Mouse (Mus musculus) CH12.LX (cell line): ENCODE results near the gene Slc25a38. TPM values are rescaled to one million over a fixed set of nuclear protein-coding genes. Genes with fewer than 3 reads are reported as not detected.
A peak's percentile ranks its signal among the peaks of the same experiment; 100 is the strongest.

Experiments
- DNase-seq: peaks from one replicate; pipeline ENCODE4 v3.0.0-alpha.2; 2013; ENCODE audit errors: extremely low read depth
- H3K27ac ChIP-seq: 2 replicates; pipeline ENCODE4 v1.5.1; 2012; ENCODE audit warnings: low read depth, mild to moderate bottlenecking, control low read depth, moderate library complexity; ENCODE audit not compliant: insufficient read depth
- H3K27me3 ChIP-seq: replicated peaks from 2 replicates; pipeline ENCODE3; 2012; ENCODE audit warnings: inconsistent platforms
- H3K36me3 ChIP-seq, 2 experiments: replicated peaks in 1 of 2; 2 replicates each; pipeline versions ENCODE3 to v1.6.1; 2012; ENCODE audit warnings: inconsistent platforms in 1 of 2, low read length in 1 of 2, mild to moderate bottlenecking in 1 of 2, mixed read lengths in 1 of 2, moderate library complexity in 1 of 2; ENCODE audit not compliant: control insufficient read depth in 1 of 2, insufficient read depth in 1 of 2
- H3K4me1 ChIP-seq, 2 experiments: 2 replicates each; pipeline ENCODE4 v1.6.1; 2012; ENCODE audit warnings: inconsistent platforms in 1 of 2, moderate library complexity in 1 of 2; ENCODE audit not compliant: insufficient read depth in 2 of 2, control insufficient read depth in 1 of 2
- H3K4me2 ChIP-seq: 2 replicates; pipeline ENCODE4 v1.6.1; 2012; ENCODE audit warnings: low read depth, mild to moderate bottlenecking, control low read depth; ENCODE audit not compliant: poor library complexity, insufficient read depth, severe bottlenecking
- H3K4me3 ChIP-seq, 3 experiments: fragments of 150-350 bp in 1 of 3; sonication (generic) in 1 of 3; replicated peaks in 1 of 3; 2 replicates each; pipeline versions ENCODE3 to v1.5.1; 2011 to 2012; ENCODE audit warnings: low read depth in 2 of 3, low read length in 2 of 3, mild to moderate bottlenecking in 2 of 3, moderate library complexity in 2 of 3, control low read depth in 1 of 3, improper control_type of control experiment in 1 of 3, inconsistent platforms in 1 of 3, mixed read lengths in 1 of 3; ENCODE audit not compliant: poor library complexity in 1 of 3
- H3K79me2 ChIP-seq: replicated peaks from 2 replicates; pipeline ENCODE4 v1.6.1; 2012; ENCODE audit warnings: mild to moderate bottlenecking, moderate library complexity; ENCODE audit not compliant: control insufficient read depth, poor library complexity, insufficient read depth, severe bottlenecking; ENCODE audit errors: extremely low read depth
- H3K9ac ChIP-seq: 2 replicates; pipeline ENCODE4 v1.6.1; 2012; ENCODE audit warnings: low read depth, mild to moderate bottlenecking, control low read depth, moderate library complexity; ENCODE audit not compliant: insufficient read depth
- H3K9me3 ChIP-seq: replicated peaks from 2 replicates; pipeline ENCODE3; 2012; ENCODE audit warnings: low read length, inconsistent platforms, mixed read lengths
- BHLHE40 ChIP-seq: IDR thresholded peaks from 2 replicates; pipeline ENCODE4 v1.6.1; 2011; ENCODE audit warnings: mild to moderate bottlenecking, low read depth, low read length, improper control_type of control experiment
- CHD2 ChIP-seq: IDR thresholded peaks from 2 replicates; pipeline ENCODE4 v1.6.1; 2011; ENCODE audit warnings: low read length, improper control_type of control experiment
- CTCF ChIP-seq, 2 experiments: IDR thresholded peaks in 1 of 2; conservative IDR thresholded peaks in 1 of 2; 2 replicates each; pipeline ENCODE4 v1.5.1; 2011 to 2012; ENCODE audit warnings: low read depth in 2 of 2, low read length in 2 of 2, improper control_type of control experiment in 1 of 2, inconsistent platforms in 1 of 2, mild to moderate bottlenecking in 1 of 2, moderate library complexity in 1 of 2
- E2F4 ChIP-seq: IDR thresholded peaks from 2 replicates; pipeline ENCODE4 v1.6.1; 2011; ENCODE audit warnings: low read depth, low read length, improper control_type of control experiment; ENCODE audit not compliant: insufficient replicate concordance
- ELF1 ChIP-seq: IDR thresholded peaks from 2 replicates; pipeline ENCODE4 v1.6.1; 2014; ENCODE audit warnings: low read depth, mild to moderate bottlenecking, inconsistent platforms, low read length, improper control_type of control experiment
- EP300 ChIP-seq: IDR thresholded peaks from 2 replicates; pipeline ENCODE4 v1.6.1; 2011; ENCODE audit warnings: low read length, improper control_type of control experiment
- ETS1 ChIP-seq: conservative IDR thresholded peaks from 2 replicates; pipeline ENCODE4 v1.6.1; 2012; ENCODE audit warnings: low read depth, mild to moderate bottlenecking, inconsistent platforms, low read length, improper control_type of control experiment, moderate library complexity
- GABPA ChIP-seq: IDR thresholded peaks from 2 replicates; pipeline ENCODE4 v1.6.1; 2012; ENCODE audit warnings: low read depth, low read length, improper control_type of control experiment, inconsistent platforms; ENCODE audit not compliant: insufficient replicate concordance
- HCFC1 ChIP-seq: IDR thresholded peaks from 2 replicates; pipeline ENCODE4 v1.6.1; 2012; ENCODE audit warnings: low read depth, mild to moderate bottlenecking, inconsistent platforms, low read length, improper control_type of control experiment
- IRF4 ChIP-seq: IDR thresholded peaks from 2 replicates; pipeline ENCODE4 v1.6.1; 2014; ENCODE audit warnings: low read depth, mild to moderate bottlenecking, inconsistent platforms, low read length, improper control_type of control experiment
- KAT2A ChIP-seq: IDR thresholded peaks from 2 replicates; pipeline ENCODE4 v1.6.1; 2012; ENCODE audit warnings: low read length, improper control_type of control experiment, inconsistent platforms; ENCODE audit not compliant: insufficient replicate concordance
- MAX ChIP-seq: IDR thresholded peaks from 2 replicates; pipeline ENCODE4 v1.6.1; 2011; ENCODE audit warnings: low read length, improper control_type of control experiment
- MAZ ChIP-seq: IDR thresholded peaks from 2 replicates; pipeline ENCODE4 v1.6.1; 2012; ENCODE audit warnings: low read depth, mild to moderate bottlenecking, inconsistent platforms, low read length, improper control_type of control experiment, moderate library complexity
- MEF2A ChIP-seq: IDR thresholded peaks from 2 replicates; pipeline ENCODE4 v1.6.1; 2014; ENCODE audit warnings: low read depth, mild to moderate bottlenecking, inconsistent platforms, low read length, improper control_type of control experiment, borderline replicate concordance
- MXI1 ChIP-seq: IDR thresholded peaks from 2 replicates; pipeline ENCODE4 v1.6.1; 2011; ENCODE audit warnings: mild to moderate bottlenecking, low read depth, low read length, improper control_type of control experiment
- MYC ChIP-seq: IDR thresholded peaks from 2 replicates; pipeline ENCODE4 v1.6.1; 2011; ENCODE audit warnings: low read depth, mild to moderate bottlenecking, improper control_type of control experiment, low read length
- NELFE ChIP-seq: IDR thresholded peaks from 2 replicates; pipeline ENCODE4 v1.6.1; 2011; ENCODE audit warnings: low read depth, low read length, improper control_type of control experiment
- NRF1 ChIP-seq: IDR thresholded peaks from 2 replicates; pipeline ENCODE4 v1.6.1; 2014; ENCODE audit warnings: low read depth, mild to moderate bottlenecking, inconsistent platforms, low read length, improper control_type of control experiment, moderate library complexity
- PAX5 ChIP-seq: IDR thresholded peaks from 2 replicates; pipeline ENCODE4 v1.6.1; 2012; ENCODE audit warnings: low read length, inconsistent platforms, mixed read lengths
- POLR2AphosphoS2 ChIP-seq: IDR thresholded peaks from 2 replicates; pipeline ENCODE4 v1.6.1; 2011; ENCODE audit warnings: low read depth, low read length, improper control_type of control experiment
- RAD21 ChIP-seq: IDR thresholded peaks from 2 replicates; pipeline ENCODE4 v1.6.1; 2011; ENCODE audit warnings: low read depth, mild to moderate bottlenecking, low read length, improper control_type of control experiment, moderate library complexity
- RCOR1 ChIP-seq: conservative IDR thresholded peaks from 2 replicates; pipeline ENCODE4 v1.6.1; 2012; ENCODE audit warnings: low read depth, mild to moderate bottlenecking, inconsistent platforms, low read length, improper control_type of control experiment
- SMC3 ChIP-seq: IDR thresholded peaks from 2 replicates; pipeline ENCODE4 v1.6.1; 2011; ENCODE audit warnings: low read depth, low read length, improper control_type of control experiment
- TBP ChIP-seq: conservative IDR thresholded peaks from 2 replicates; pipeline ENCODE4 v1.6.1; 2011; ENCODE audit warnings: low read depth, low read length, improper control_type of control experiment
- UBTF ChIP-seq: IDR thresholded peaks from 2 replicates; pipeline ENCODE4 v1.6.1; 2012; ENCODE audit warnings: low read depth, mild to moderate bottlenecking, inconsistent platforms, low read length, improper control_type of control experiment, moderate library complexity
- USF1 ChIP-seq: IDR thresholded peaks from 2 replicates; pipeline ENCODE4 v1.6.1; 2014; ENCODE audit warnings: low read depth, mild to moderate bottlenecking, inconsistent platforms, low read length, improper control_type of control experiment
- ZC3H11A ChIP-seq: IDR thresholded peaks from 2 replicates; pipeline ENCODE4 v1.6.1; 2012; ENCODE audit warnings: low read depth, mild to moderate bottlenecking, inconsistent platforms, low read length, improper control_type of control experiment
- ZMIZ1 ChIP-seq: IDR thresholded peaks from 2 replicates; pipeline ENCODE4 v1.6.1; 2012; ENCODE audit warnings: low read depth, mild to moderate bottlenecking, inconsistent platforms, low read length, improper control_type of control experiment
- ZNF384 ChIP-seq: IDR thresholded peaks from 2 replicates; pipeline ENCODE4 v1.6.1; 2012; ENCODE audit warnings: low read depth, low read length, improper control_type of control experiment, inconsistent platforms
- dilution Hi-C: fragments of 300-500 bp; cut with MboI; formaldehyde crosslinking; loops from 2 replicates; pipeline ENCODE4 v1.14.3; 2020; ENCODE audit warnings: low sequenced_read_pairs; ENCODE audit not compliant: extremely low pct_unique_long_range_greater_than_20kb, extremely low pct_ligation_motif_present
- in situ Hi-C: fragments of 300-500 bp; cut with MboI; formaldehyde crosslinking; loops from 3 replicates; pipeline ENCODE4 v1.14.3; 2019; ENCODE audit warnings: low sequenced_read_pairs, low pct_ligation_motif_present, low pct_unique_long_range_greater_than_20kb, mixed read lengths
- polyA plus RNA-seq: library from polyadenylated mRNA; unstranded; fragments of >175 nt; gene quantifications from 2 replicates; pipeline ENCODE4 v1.2.1, GENCODE M21; 2012; ENCODE audit warnings: low read depth; ENCODE audit not compliant: insufficient read length
- total RNA-seq, 2 experiments: library from RNA; depleted of rRNA; stranded (reverse); fragments of 300-350 nt in 1 of 2; fragments of >200 nt in 1 of 2; gene quantifications; 2 replicates each; pipeline ENCODE4 v1.2.3; 2012 to 2014

Gene Slc25a38
- total and polyA plus RNA-seq, 3 experiments: 20.3 to 24.4 (median 22.3) TPM

DNA sequence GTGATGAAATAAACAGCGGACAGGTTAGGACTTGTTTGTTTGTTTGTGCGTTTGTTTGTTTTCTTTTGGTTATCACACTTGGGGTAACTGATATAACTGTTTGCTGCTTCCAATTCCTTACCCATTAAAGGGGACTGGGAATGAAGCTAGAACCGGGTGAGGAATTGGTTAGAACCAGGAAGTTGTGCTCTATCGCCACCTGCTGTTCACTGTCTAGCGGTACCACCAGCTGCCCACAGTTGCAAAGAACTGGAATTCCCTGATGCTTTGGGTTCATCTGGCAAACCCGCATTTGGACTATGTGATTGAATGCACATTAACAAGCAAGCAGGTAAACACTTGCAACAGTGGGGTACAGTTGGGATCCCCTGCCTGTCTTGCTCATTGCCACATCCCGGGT lies 11.5 kb upstream of the Slc25a38 start:
- H3K79me2 ChIP-seq: no peaks in the 10 kb centered on the region
- no peaks in the 10 kb centered on the region for H3K27me3 ChIP-seq
- no peaks in the 10 kb centered on the region for H3K9me3 ChIP-seq
- in situ Hi-C loops: no loop called here
- no peak overlapping the region for H3K9ac ChIP-seq
- TF ChIP-seq BHLHE40 (no peak), UBTF (no peak), EP300 (no peak), POLR2AphosphoS2 (no peak), CHD2 (no peak), ETS1 (no peak), ZMIZ1 (no peak), NRF1 (no peak), MYC (no peak), NELFE (no peak), USF1 (no peak), GABPA (no peak), MEF2A (no peak), ELF1 (peak; percentile 90), TBP (no peak), KAT2A (no peak), RCOR1 (no peak), CTCF (conservative IDR thresholded peaks at IDR 0.05 in 1 of 2, IDR thresholded peaks at IDR 0.05 in 1 of 2; ENCODE audit: low read depth in 2 of 2, low read length in 2 of 2) (peak; percentile 88 to 90), HCFC1 (no peak), MXI1 (no peak), ZC3H11A (peak; percentile 36; the same call in 1 of the 2 replicates), IRF4 (peak; percentile 36; the same call in 1 of the 2 replicates), SMC3 (peak; percentile 91), MAX (no peak), RAD21 (peak; percentile 68), E2F4 (no peak), MAZ (no peak), ZNF384 (no peak), PAX5 (no peak)
- peak overlapping the region; percentile 27 for H3K4me2 ChIP-seq
- dilution Hi-C loops: no loop called here
- peak; percentile 58 for DNase-seq
- H3K36me3 ChIP-seq: no peaks in the 10 kb centered on the region
- no peak overlapping the region for H3K4me3 ChIP-seq
- no peak overlapping the region for H3K27ac ChIP-seq
- peaks cover 0 to 4% of the 10 kb centered on the region in 2 experiments; a peak in 1 of 4 replicates for H3K4me1 ChIP-seq
